Mouse (Mus musculus): ENCODE measurements around the gene Flywch2.

The Flywch2 gene

GRCm38 (mm10) chr17:23748631-23749391 lies 37.1 kb downstream of the Flywch2 start:
- peak; percentile 83 for DNase-seq (ENCODE audit: low spot score)

- no peak for DNase-seq (ENCODE audit: low spot score)
Measured at GRCm38 (mm10) chr17:23748026-23748425, 37.9 kb downstream of the Flywch2 start.

- no peak for DNase-seq (ENCODE audit: low spot score)
Measured at GRCm38 (mm10) chr17:23747471-23747870, 38.4 kb downstream of the Flywch2 start.

- no peak for DNase-seq (ENCODE audit: low spot score)
Measured at GRCm38 (mm10) chr17:23746767-23747166, 39.1 kb downstream of the Flywch2 start.

GRCm38 (mm10) chr17:23746311-23746710 lies 39.6 kb downstream of the Flywch2 start:
- DNase-seq (ENCODE audit: low spot score), result no peak

GRCm38 (mm10) chr17:23745301-23746251 lies 40.3 kb downstream of the Flywch2 start, which contains the start of gene Kremen2:
Gene Kremen2 (minus strand): TSS chr17:23745833.
- no peak for DNase-seq (ENCODE audit: low spot score)

- no peak for DNase-seq (ENCODE audit: low spot score)
Measured at GRCm38 (mm10) chr17:23744651-23745050, 41.2 kb downstream of the Flywch2 start.

- no peak for DNase-seq (ENCODE audit: low spot score)
Measured at GRCm38 (mm10) chr17:23744076-23744475, 41.8 kb downstream of the Flywch2 start.

- DNase-seq (ENCODE audit: low spot score), result no peak
Measured at GRCm38 (mm10) chr17:23742941-23743340, 42.9 kb downstream of the Flywch2 start.

- DNase-seq (ENCODE audit: low spot score), result no peak
Measured at GRCm38 (mm10) chr17:23742210-23742793, 43.6 kb downstream of the Flywch2 start.

GRCm38 (mm10) chr17:23741359-23742209 lies 44.3 kb downstream of the Flywch2 start:
- no peak for DNase-seq (ENCODE audit: low spot score)

GRCm38 (mm10) chr17:23740598-23741021 lies 45.3 kb downstream of the Flywch2 start, which contains the start of gene Paqr4:
Gene Paqr4 (minus strand): TSS chr17:23740867.
- peak; percentile 64 for DNase-seq (ENCODE audit: low spot score)

- peak; percentile 83 for DNase-seq (ENCODE audit: low spot score)
Measured at GRCm38 (mm10) chr17:23740136-23740584, 45.7 kb downstream of the Flywch2 start.

- no peak for DNase-seq (ENCODE audit: low spot score)
Measured at GRCm38 (mm10) chr17:23739202-23740135, 46.4 kb downstream of the Flywch2 start.

GRCm38 (mm10) chr17:23738836-23739201 lies 47.1 kb downstream of the Flywch2 start:
- DNase-seq (ENCODE audit: low spot score), result no peak

- no peak for DNase-seq (ENCODE audit: low spot score)
Measured at GRCm38 (mm10) chr17:23737493-23738445, 48.1 kb downstream of the Flywch2 start.

GRCm38 (mm10) chr17:23734341-23734740 lies 51.5 kb downstream of the Flywch2 start:
- no peak for DNase-seq (ENCODE audit: low spot score)

GRCm38 (mm10) chr17:23730441-23730840 lies 55.4 kb downstream of the Flywch2 start:
- no peak for DNase-seq (ENCODE audit: low spot score)

Data from c-Kit-positive CD71-positive TER-119-positive erythroid progenitor cells, embryonic 14.5 days (primary cell).